Mouse (Mus musculus) forebrain, postnatal 0 days (tissue): ENCODE measurements around the gene Cnih2. TPM values are rescaled to one million over a fixed set of nuclear protein-coding genes. Genes with fewer than 3 reads are reported as not detected.
A peak's percentile ranks its signal among the peaks of the same experiment; 100 is the strongest.

ENCODE experiments used
- ATAC-seq: fragments of 200-750 bp; cut with Nextera tagmentation; 2 replicates; pipeline ENCODE4 v1.8.0; 2017; ENCODE audit warnings: mild to moderate bottlenecking, moderate library complexity
- DNase-seq: peaks from one replicate; pipeline ENCODE4 v3.0.0-alpha.2; 2015
- H3K27ac ChIP-seq: fragments of 300-500 bp; sonication (generic); 2 replicates; pipeline ENCODE4 v1.5.1; 2014; ENCODE audit warnings: low read depth, mild to moderate bottlenecking, antibody characterized with exemption, low read length, moderate library complexity, mixed read lengths
- H3K27me3 ChIP-seq: fragments of 300-500 bp; sonication (generic); 2 replicates; pipeline ENCODE4 v1.6.1; 2014; ENCODE audit warnings: mild to moderate bottlenecking, low read length, mixed read lengths; ENCODE audit not compliant: insufficient read depth
- H3K36me3 ChIP-seq: fragments of 300-500 bp; sonication (generic); 2 replicates; pipeline ENCODE4 v1.6.1; 2014; ENCODE audit warnings: mild to moderate bottlenecking, moderate library complexity; ENCODE audit not compliant: insufficient read depth
- H3K4me1 ChIP-seq: fragments of 300-500 bp; sonication (generic); 2 replicates; pipeline ENCODE4 v1.6.1; 2014; ENCODE audit warnings: antibody characterized with exemption; ENCODE audit not compliant: insufficient read depth
- H3K4me2 ChIP-seq: fragments of 300-500 bp; sonication (generic); 2 replicates; pipeline ENCODE4 v1.6.1; 2014; ENCODE audit warnings: low read depth, mild to moderate bottlenecking, moderate library complexity
- H3K4me3 ChIP-seq: fragments of 300-500 bp; sonication (generic); 2 replicates; pipeline ENCODE4 v1.5.1; 2014; ENCODE audit warnings: low read depth, low read length, mixed read lengths
- H3K9ac ChIP-seq: fragments of 300-500 bp; sonication (generic); 2 replicates; pipeline ENCODE4 v1.6.1; 2014; ENCODE audit warnings: mild to moderate bottlenecking
- H3K9me3 ChIP-seq: fragments of 300-500 bp; sonication (generic); 2 replicates; pipeline ENCODE4 v1.6.1; 2016; ENCODE audit warnings: low read length
- CTCF ChIP-seq: sonication (generic); IDR thresholded peaks from 2 replicates; pipeline ENCODE4 v1.5.1; 2016; ENCODE audit warnings: antibody characterized with exemption, control low read depth, low read depth
- WGBS: fragments of 180-500 bp; shearing (Covaris S2); extraction: QIAGEN DNeasy Blood & Tissue Kit; methylation state at CpG from one replicate; pipeline ENCODE4 v1.1.7; 2014; 5-methylcytosine and 5-hydroxymethylcytosine counted together
- polyA plus RNA-seq: library from polyadenylated mRNA; unstranded; fragments of >200 nt; fragmentation: Nextera tagmentation; extraction: Ambion mirVana; gene quantifications from 2 replicates; pipeline ENCODE4 v1.2.1, GENCODE M21; 2015
- total RNA-seq: library from RNA; depleted of rRNA; stranded (reverse); fragments of >200 nt; gene quantifications from 2 replicates; pipeline ENCODE4 v1.2.3, GENCODE M21; 2014; rRNA removed

The Cnih2 gene
- total RNA-seq (567 and 663 TPM in 2 replicates), polyA plus RNA-seq (563 and 604 TPM in 2 replicates)

- H3K4me2 ChIP-seq, result peak within 1 kb of the TSS; percentile 74
- H3K27me3 ChIP-seq, result no peaks in the 10 kb centered on the region
- peak within 1 kb of the TSS; percentile 94 for H3K4me3 ChIP-seq
- DNase-seq (peak; percentile 86), ATAC-seq (peak; percentile 72)
- peaks cover 38% of the 10 kb centered on the region for H3K4me1 ChIP-seq
- no peak for TF ChIP-seq CTCF
- H3K36me3 ChIP-seq, result peaks cover 41% of the 10 kb centered on the region
- WGBS, result 2% methylated on average over 45 of the region's 48 CpGs
- peak within 1 kb of the TSS; percentile 97 for H3K27ac ChIP-seq
- H3K9me3 ChIP-seq, result no peaks in the 10 kb centered on the region
- H3K9ac ChIP-seq, result peak within 1 kb of the TSS; percentile 99
These were observed at the start of gene Cnih2 for GRCm38 (mm10) chr19:5098363-5099143. Gene Cnih2, minus strand, starts transcription at chr19:5098521.

GRCm38 (mm10) chr19:5139640-5140039, 41.3 kb upstream of the Cnih2 start:
- 3% methylated on average over 2 of the region's 2 CpGs for WGBS
- peak; percentile 74 for TF ChIP-seq CTCF
- Histone ChIP-seq H3K4me3 (no peak overlapping the region), H3K9ac (no peak overlapping the region), H3K27me3 (no peaks in the 10 kb centered on the region), H3K4me1 (no peaks in the 10 kb centered on the region), H3K27ac (no peak overlapping the region), H3K36me3 (peaks cover 70% of the 10 kb centered on the region), H3K9me3 (no peaks in the 10 kb centered on the region), H3K4me2 (no peak overlapping the region)
- DNase-seq, result peak; percentile 79
- ATAC-seq, result peak; percentile 60

- H3K9ac ChIP-seq, result no peak overlapping the region
- no peak for DNase-seq
- 72% methylated on average over 4 of the region's 4 CpGs for WGBS
- H3K27ac ChIP-seq, result no peak overlapping the region
- no peak for ATAC-seq
- H3K9me3 ChIP-seq, result no peaks in the 10 kb centered on the region
- H3K27me3 ChIP-seq, result no peaks in the 10 kb centered on the region
- peaks cover 29% of the 10 kb centered on the region for H3K36me3 ChIP-seq
- no peaks in the 10 kb centered on the region for H3K4me1 ChIP-seq
- no peak for TF ChIP-seq CTCF
- H3K4me2 ChIP-seq, result no peak overlapping the region
- no peak overlapping the region for H3K4me3 ChIP-seq
These were observed 32.9 kb upstream of the Cnih2 start for GRCm38 (mm10) chr19:5131237-5131636.

- 40% methylated on average over 1 of the region's 1 CpGs for WGBS
These were observed 31.4 kb upstream of the Cnih2 start for GRCm38 (mm10) chr19:5129770-5130169.

GRCm38 (mm10) chr19:5124055-5124614, 25.8 kb upstream of the Cnih2 start:
- H3K9ac ChIP-seq, result no peak overlapping the region
- no peak for DNase-seq
- no peaks in the 10 kb centered on the region for H3K9me3 ChIP-seq
- 69% methylated on average over 7 of the region's 7 CpGs for WGBS
- H3K27me3 ChIP-seq, result no peaks in the 10 kb centered on the region
- H3K36me3 ChIP-seq, result no peaks in the 10 kb centered on the region
- H3K27ac ChIP-seq, result no peak overlapping the region
- TF ChIP-seq CTCF, result no peak
- ATAC-seq, result peak; percentile 32; the same call in 1 of the 2 replicates
- no peak overlapping the region for H3K4me3 ChIP-seq
- H3K4me1 ChIP-seq, result no peaks in the 10 kb centered on the region
- no peak overlapping the region for H3K4me2 ChIP-seq

More at GRCm38 (mm10) chr19:5129770-5130169, 31.4 kb upstream of the Cnih2 start:
- H3K4me3 ChIP-seq, result no peak overlapping the region
- H3K9me3 ChIP-seq, result no peaks in the 10 kb centered on the region
- no peak for DNase-seq
- H3K4me1 ChIP-seq, result no peaks in the 10 kb centered on the region
- H3K27me3 ChIP-seq, result no peaks in the 10 kb centered on the region
- H3K27ac ChIP-seq, result no peak overlapping the region
- TF ChIP-seq CTCF, result peak; percentile 60
- peaks cover 19% of the 10 kb centered on the region for H3K36me3 ChIP-seq
- H3K9ac ChIP-seq, result no peak overlapping the region
- no peak for ATAC-seq
- H3K4me2 ChIP-seq, result no peak overlapping the region

GRCm38 (mm10) chr19:5123241-5123640, 24.9 kb upstream of the Cnih2 start:
- no peaks in the 10 kb centered on the region for H3K9me3 ChIP-seq
- no peak for ATAC-seq

GRCm38 (mm10) chr19:5122492-5122891, 24.2 kb upstream of the Cnih2 start:
- Histone ChIP-seq H3K4me2 (no peak overlapping the region), H3K27me3 (no peaks in the 10 kb centered on the region), H3K36me3 (no peaks in the 10 kb centered on the region), H3K4me1 (no peaks in the 10 kb centered on the region; the same call in 1 of the 2 replicates), H3K9me3 (no peaks in the 10 kb centered on the region), H3K4me3 (no peak overlapping the region), H3K9ac (no peak overlapping the region), H3K27ac (no peak overlapping the region)
- DNase-seq (no peak), ATAC-seq (no peak)
- 65% methylated on average over 10 of the region's 10 CpGs for WGBS
- no peak for TF ChIP-seq CTCF

More at GRCm38 (mm10) chr19:5123241-5123640, 24.9 kb upstream of the Cnih2 start:
- Histone ChIP-seq H3K4me2 (no peak overlapping the region), H3K4me3 (no peak overlapping the region), H3K9ac (no peak overlapping the region), H3K4me1 (no peaks in the 10 kb centered on the region; the same call in 1 of the 2 replicates), H3K27ac (no peak overlapping the region), H3K27me3 (no peaks in the 10 kb centered on the region), H3K36me3 (no peaks in the 10 kb centered on the region)
- no peak for TF ChIP-seq CTCF
- DNase-seq, result no peak
- 82% methylated on average over 3 of the region's 3 CpGs for WGBS
